Mouse (Mus musculus) olfactory bulb, adult 2 months (tissue): ENCODE measurements around the gene Arid1b. TPM values are rescaled to one million over a fixed set of nuclear protein-coding genes. Genes with fewer than 3 reads are reported as not detected.
A peak's percentile ranks its signal among the peaks of the same experiment; 100 is the strongest.
"Not testable (repeated sequence)": the region's sequence is repeated elsewhere in the genome, so short reads cannot be mapped to it uniquely, and the experiment has no call there.

Source experiments
- H3K27ac ChIP-seq: fragments of 200-500 bp; 2 replicates; pipeline ENCODE4 v1.5.1; 2012; ENCODE audit warnings: low read depth, low read length; ENCODE audit not compliant: insufficient read depth
- H3K4me1 ChIP-seq: fragments of 200-500 bp; 2 replicates; pipeline ENCODE4 v1.6.1; 2012; ENCODE audit warnings: low read length; ENCODE audit not compliant: control insufficient read depth, insufficient read depth
- H3K4me3 ChIP-seq: fragments of 200-500 bp; 2 replicates; pipeline ENCODE4 v1.5.1; 2012; ENCODE audit warnings: mild to moderate bottlenecking, low read depth, low read length, moderate library complexity; ENCODE audit not compliant: insufficient read depth
- CTCF ChIP-seq: fragments of 200-500 bp; IDR thresholded peaks from 2 replicates; pipeline ENCODE4 v1.5.1; 2012; ENCODE audit warnings: low read depth, mild to moderate bottlenecking, low read length, moderate library complexity; ENCODE audit not compliant: insufficient read depth
- POLR2A ChIP-seq: fragments of 200-500 bp; IDR thresholded peaks from 2 replicates; pipeline ENCODE4 v1.6.1; 2012; ENCODE audit warnings: mild to moderate bottlenecking, low read depth, low read length, moderate library complexity; ENCODE audit not compliant: insufficient read depth
- WGBS: fragments of 180-500 bp; shearing (Covaris S2); methylation state at CpG from one replicate; pipeline ENCODE4 v1.1.7; 2018; 5-methylcytosine and 5-hydroxymethylcytosine counted together
- polyA plus RNA-seq: library from polyadenylated mRNA; stranded (reverse); fragments of >200 nt; gene quantifications from 2 replicates; pipeline ENCODE4 v1.2.4, GENCODE M21; 2012; ENCODE audit warnings: low replicate concordance; ENCODE audit not compliant: missing spikeins, insufficient read depth, insufficient read length

The Arid1b gene
- polyA plus RNA-seq, 1 experiment = not detected

DNA sequence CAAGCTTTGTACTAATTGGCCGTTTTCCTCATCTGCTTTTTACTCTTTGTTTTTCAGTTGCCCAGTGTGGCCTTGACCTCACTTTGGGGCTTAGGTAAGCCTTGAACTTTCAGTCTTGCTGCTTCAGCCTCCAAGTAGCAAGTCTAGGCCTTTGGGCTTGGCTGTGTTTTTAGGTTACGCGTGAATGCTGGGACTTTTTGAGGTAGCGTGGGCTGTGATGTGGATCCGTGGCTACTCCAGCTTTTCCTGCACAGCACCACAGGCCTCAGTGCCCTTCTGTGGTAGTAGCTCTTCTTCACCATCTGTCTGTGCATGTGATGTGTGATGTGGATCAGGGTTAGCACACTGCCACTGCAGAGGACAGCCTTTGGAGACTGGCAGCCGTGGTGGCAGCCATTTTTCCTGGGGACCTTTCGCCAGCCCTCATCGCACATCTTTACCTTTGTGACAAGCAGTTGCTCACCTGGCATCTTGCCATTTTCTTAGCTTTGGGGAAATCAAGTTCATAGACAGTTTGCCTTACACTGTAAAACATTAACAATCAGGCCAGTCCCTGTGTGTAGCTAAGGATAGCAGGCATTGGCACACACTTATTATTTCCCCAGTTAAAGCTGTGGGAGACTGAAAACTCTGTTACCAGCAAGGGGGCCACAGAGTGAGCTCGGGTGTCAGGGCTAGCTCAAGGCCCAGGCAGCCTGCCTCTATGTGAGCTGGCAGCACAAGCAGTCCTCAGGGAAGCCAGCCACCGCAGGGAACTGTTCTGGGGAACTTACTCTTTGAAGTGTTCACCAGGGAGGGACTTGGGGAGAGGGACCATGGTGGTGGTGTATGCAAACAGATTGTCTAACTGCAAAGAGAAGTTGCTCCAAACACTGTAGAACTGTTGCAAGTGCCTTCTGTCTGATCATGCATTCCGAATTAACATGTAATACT, 112.4 kb downstream of the Arid1b start:
- peak overlapping the region; percentile 56 for H3K27ac ChIP-seq
- no peak overlapping the region for H3K4me3 ChIP-seq
- TF ChIP-seq POLR2A = no peak
- no peak for TF ChIP-seq CTCF
- peaks cover 42% of the 10 kb centered on the region for H3K4me1 ChIP-seq
- 58% methylated on average over 11 of the region's 11 CpGs for WGBS

GRCm38 (mm10) chr17:5107501-5107900, 113.4 kb downstream of the Arid1b start:
- TF ChIP-seq CTCF (no peak), POLR2A (no peak)
- no peak overlapping the region for H3K4me3 ChIP-seq
- peak overlapping the region; percentile 10; the same call in 1 of the 2 replicates for H3K27ac ChIP-seq
- H3K4me1 ChIP-seq = peaks cover 37% of the 10 kb centered on the region
- WGBS = 59% methylated on average over 4 of the region's 4 CpGs

- Histone ChIP-seq H3K4me3 (no peak overlapping the region), H3K27ac (no peak overlapping the region), H3K4me1 (peaks cover 37% of the 10 kb centered on the region)
- 77% methylated on average over 1 of the region's 1 CpGs for WGBS
- TF ChIP-seq POLR2A = no peak
- no peak for TF ChIP-seq CTCF
Observed at GRCm38 (mm10) chr17:5108022-5108421, 113.9 kb downstream of the Arid1b start.

GRCm38 (mm10) chr17:5108546-5109142, 114.5 kb downstream of the Arid1b start:
- no peak overlapping the region for H3K27ac ChIP-seq
- H3K4me3 ChIP-seq = no peak overlapping the region
- WGBS = 67% methylated on average over 2 of the region's 2 CpGs
- peaks cover 37% of the 10 kb centered on the region for H3K4me1 ChIP-seq
- TF ChIP-seq CTCF = no peak
- TF ChIP-seq POLR2A = no peak

GRCm38 (mm10) chr17:5109343-5109742, 115.2 kb downstream of the Arid1b start:
- no peak overlapping the region for H3K27ac ChIP-seq
- H3K4me3 ChIP-seq = no peak overlapping the region
- TF ChIP-seq CTCF (no peak), POLR2A (no peak)
- WGBS = 79% methylated on average over 8 of the region's 8 CpGs
- H3K4me1 ChIP-seq = peaks cover 37% of the 10 kb centered on the region

GRCm38 (mm10) chr17:5110159-5110558, 116.0 kb downstream of the Arid1b start:
- peaks cover 31% of the 10 kb centered on the region for H3K4me1 ChIP-seq
- no peak overlapping the region for H3K4me3 ChIP-seq
- H3K27ac ChIP-seq = no peak overlapping the region
- TF ChIP-seq POLR2A (no peak), CTCF (no peak)
- WGBS = 75% methylated on average over 4 of the region's 4 CpGs

DNA sequence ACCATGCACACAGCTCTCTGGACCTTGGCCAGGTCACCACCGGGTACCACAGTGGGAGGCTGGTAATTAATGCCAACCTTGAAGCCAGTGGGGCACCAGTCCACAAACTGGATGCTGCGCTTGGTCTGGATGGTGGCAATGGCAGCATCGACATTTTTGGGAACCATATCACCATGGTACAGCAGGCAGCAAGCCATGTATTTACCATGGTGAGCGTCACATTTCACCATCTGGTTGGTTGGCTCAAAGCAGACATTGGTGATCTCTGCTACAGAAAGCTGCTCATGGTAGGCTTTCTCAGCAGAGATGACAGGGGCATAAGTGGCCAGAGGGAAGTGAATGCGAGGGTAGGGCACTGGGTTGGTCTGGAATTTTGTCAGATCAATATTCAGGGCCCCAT, 116.8 kb downstream of the Arid1b start:
- peaks cover 26% of the 10 kb centered on the region for H3K4me1 ChIP-seq
- H3K27ac ChIP-seq, H3K4me3 ChIP-seq: not testable (repeated sequence)
- WGBS = 60% methylated on average over 5 of the region's 5 CpGs

DNA sequence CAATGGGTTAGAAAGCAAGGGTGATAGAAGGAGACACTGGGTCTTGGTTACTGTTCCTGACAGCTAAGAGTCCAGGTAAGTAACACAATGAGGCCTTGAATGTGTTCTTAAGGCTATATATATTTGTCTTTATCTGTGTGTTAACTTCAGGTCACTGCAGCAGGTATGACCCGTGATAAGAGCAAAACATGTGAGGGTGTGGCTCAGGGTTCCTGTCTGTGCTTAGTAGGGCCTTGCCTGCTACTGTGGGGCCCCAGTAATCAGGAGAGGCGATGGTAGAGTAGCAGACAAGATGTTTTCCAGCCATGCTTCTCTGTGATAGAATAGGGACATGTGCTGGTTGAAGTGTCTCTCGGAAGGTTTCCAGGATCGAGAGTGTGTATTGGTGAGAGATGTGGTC, 118.0 kb downstream of the Arid1b start:
- no peak for TF ChIP-seq POLR2A
- TF ChIP-seq CTCF = no peak
- Histone ChIP-seq H3K4me1 (peaks cover 15% of the 10 kb centered on the region), H3K4me3 (no peak overlapping the region), H3K27ac (no peak overlapping the region)
- WGBS = 92% methylated on average over 4 of the region's 4 CpGs

DNA sequence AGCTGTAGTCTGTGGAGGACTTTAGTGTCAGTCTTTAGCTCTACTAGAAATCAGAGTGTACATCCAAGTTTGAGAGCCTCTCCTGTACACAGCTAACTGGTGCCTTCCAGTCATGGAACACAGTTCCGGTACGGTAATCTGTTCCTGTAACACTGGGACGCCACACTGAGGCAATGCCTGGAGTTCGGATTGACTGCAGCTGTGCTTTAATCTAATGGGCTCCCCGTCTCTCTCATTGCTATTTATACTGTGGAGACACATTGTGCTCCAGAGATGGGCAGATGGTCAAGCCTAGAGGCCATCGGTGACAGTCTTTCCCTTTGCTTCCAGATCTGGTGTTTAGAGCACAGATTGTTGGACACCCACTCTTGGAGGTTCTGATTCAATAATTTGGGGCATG, 121.8 kb downstream of the Arid1b start:
- TF ChIP-seq POLR2A = no peak
- TF ChIP-seq CTCF = no peak
- WGBS = 82% methylated on average over 6 of the region's 6 CpGs
- Histone ChIP-seq H3K27ac (no peak overlapping the region), H3K4me3 (no peak overlapping the region), H3K4me1 (peaks cover 9% of the 10 kb centered on the region)
